Mouse (Mus musculus): ENCODE data around the gene Nudt16l1.

The Nudt16l1 gene

GRCm38 (mm10) chr16:4913783-4914735 is 24.5 kb upstream of the Nudt16l1 start:
- peak; percentile 71 to 82 for DNase-seq (ENCODE audit: low spot score in 2 of 2)

- DNase-seq (ENCODE audit: low spot score in 2 of 2), result no peak
Measured at GRCm38 (mm10) chr16:4915931-4916330, 22.6 kb upstream of the Nudt16l1 start.

GRCm38 (mm10) chr16:4916608-4917007 is 22.0 kb upstream of the Nudt16l1 start:
- DNase-seq (ENCODE audit: low spot score in 2 of 2), result no peak

GRCm38 (mm10) chr16:4920556-4920955 is 18.0 kb upstream of the Nudt16l1 start:
- no peak for DNase-seq (ENCODE audit: low spot score in 2 of 2)

- no peak for DNase-seq (ENCODE audit: low spot score in 2 of 2)
Measured at GRCm38 (mm10) chr16:4922481-4922880, 16.1 kb upstream of the Nudt16l1 start.

GRCm38 (mm10) chr16:4923996-4924395 is 14.6 kb upstream of the Nudt16l1 start:
- no peak for DNase-seq (ENCODE audit: low spot score in 2 of 2)

GRCm38 (mm10) chr16:4927967-4928366 is 10.6 kb upstream of the Nudt16l1 start:
- DNase-seq (ENCODE audit: low spot score in 2 of 2), result no peak

GRCm38 (mm10) chr16:4928474-4928873 is 10.1 kb upstream of the Nudt16l1 start:
- no peak for DNase-seq (ENCODE audit: low spot score in 2 of 2)

GRCm38 (mm10) chr16:4932429-4932828 is 6.1 kb upstream of the Nudt16l1 start:
- DNase-seq (ENCODE audit: low spot score in 2 of 2), result no peak

GRCm38 (mm10) chr16:4935430-4935829 is 3.1 kb upstream of the Nudt16l1 start:
- DNase-seq (ENCODE audit: low spot score in 2 of 2), result no peak

- DNase-seq (ENCODE audit: low spot score in 2 of 2), result no peak
Measured at GRCm38 (mm10) chr16:4935931-4936703, 2.4 kb upstream of the Nudt16l1 start.

GRCm38 (mm10) chr16:4937351-4938190 is 990 bp upstream of the Nudt16l1 start:
- no peak for DNase-seq (ENCODE audit: low spot score in 2 of 2)

GRCm38 (mm10) chr16:4938989-4939388 is 428 bp downstream of the Nudt16l1 start:
- peak; percentile 95 to 97 for DNase-seq (ENCODE audit: low spot score in 2 of 2)

GRCm38 (mm10) chr16:4939412-4939811 is 851 bp downstream of the Nudt16l1 start:
- DNase-seq (ENCODE audit: low spot score in 2 of 2), result no peak

GRCm38 (mm10) chr16:4940311-4940850 is 1.8 kb downstream of the Nudt16l1 start:
- no peak for DNase-seq (ENCODE audit: low spot score in 2 of 2)

- no peak for DNase-seq (ENCODE audit: low spot score in 2 of 2)
Measured at GRCm38 (mm10) chr16:4941016-4941415, 2.5 kb downstream of the Nudt16l1 start.

- no peak for DNase-seq (ENCODE audit: low spot score in 2 of 2)
Measured at GRCm38 (mm10) chr16:4942868-4943267, 4.3 kb downstream of the Nudt16l1 start.

- DNase-seq (ENCODE audit: low spot score in 2 of 2), result no peak
Measured at GRCm38 (mm10) chr16:4943431-4943830, 4.9 kb downstream of the Nudt16l1 start.

- DNase-seq (ENCODE audit: low spot score in 2 of 2), result no peak
Measured at GRCm38 (mm10) chr16:4945415-4945814, 6.9 kb downstream of the Nudt16l1 start.

- no peak for DNase-seq (ENCODE audit: low spot score in 2 of 2)
Measured at GRCm38 (mm10) chr16:4946155-4946554, 7.6 kb downstream of the Nudt16l1 start.

- no peak for DNase-seq (ENCODE audit: low spot score in 2 of 2)
Measured at GRCm38 (mm10) chr16:4947378-4947777, 8.8 kb downstream of the Nudt16l1 start.

All from spleen, postnatal 36 days (tissue).